Mouse (Mus musculus) cerebral cortex, adult 2 months (tissue): Measurements from ENCODE around the gene Pola2.

Experiments used
- WGBS: fragments of 180-500 bp; shearing (Covaris S2); methylation state at CpG from one replicate; pipeline ENCODE4 v1.1.7; 2018; 5-methylcytosine and 5-hydroxymethylcytosine counted together

Pola2 gene

GRCm38 (mm10) chr19:5963883-5964562 lies at the start of gene Pola2:
TSS of gene Pola2 (minus strand) at chr19:5964202.
- WGBS: under 1% methylated on average over 50 of the region's 50 CpGs

GRCm38 (mm10) chr19:6013691-6014090 lies 49.7 kb upstream of the Pola2 start:
- WGBS: 90% methylated on average over 10 of the region's 10 CpGs

DNA sequence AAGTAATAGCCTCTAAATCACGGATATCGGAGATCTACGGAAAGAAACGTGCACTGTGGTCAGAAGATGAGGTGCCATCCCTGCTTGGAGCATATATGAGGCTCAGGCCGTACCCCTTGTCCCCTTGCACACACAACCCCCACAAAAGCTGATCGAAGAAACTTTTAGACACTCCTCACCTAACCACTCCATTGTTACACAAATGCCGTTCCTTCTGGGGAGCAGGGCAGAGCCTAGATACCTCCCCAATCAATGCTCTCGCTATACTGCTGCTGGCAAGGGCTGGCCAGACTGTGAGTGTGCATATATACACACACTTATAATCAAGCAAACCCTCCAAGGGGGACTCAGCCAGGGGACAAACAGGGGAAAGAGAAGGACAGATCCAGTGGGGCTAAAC lies 45.1 kb upstream of the Pola2 start:
- WGBS: 87% methylated on average over 8 of the region's 8 CpGs

- 93% methylated on average over 13 of the region's 13 CpGs for WGBS
Measured at GRCm38 (mm10) chr19:6007013-6007412, 43.0 kb upstream of the Pola2 start.

GRCm38 (mm10) chr19:6005541-6005940 lies 41.5 kb upstream of the Pola2 start:
- 58% methylated on average over 11 of the region's 11 CpGs for WGBS

GRCm38 (mm10) chr19:5999969-6000368 lies 36.0 kb upstream of the Pola2 start:
- WGBS: 63% methylated on average over 5 of the region's 5 CpGs

DNA sequence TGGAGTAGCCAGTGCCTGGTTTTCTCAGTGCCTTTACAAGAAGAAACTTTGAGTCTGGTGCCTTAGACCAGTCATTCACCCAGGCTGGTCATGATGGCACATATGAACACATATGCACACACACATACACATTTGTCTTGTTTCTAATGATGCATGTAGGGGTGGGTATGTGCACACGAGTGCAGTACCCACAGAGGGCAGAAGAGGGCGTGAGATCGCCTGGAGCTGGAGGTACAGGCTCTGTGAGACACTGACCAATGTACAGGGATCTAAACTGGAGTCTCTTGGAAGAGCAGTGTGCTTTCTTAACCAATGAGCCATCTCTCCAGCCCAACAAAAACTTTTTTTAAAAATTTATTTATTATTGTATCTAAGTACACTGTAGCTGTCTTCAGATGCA lies 34.2 kb upstream of the Pola2 start:
- 80% methylated on average over 3 of the region's 3 CpGs for whole genome bisulfite sequencing

DNA sequence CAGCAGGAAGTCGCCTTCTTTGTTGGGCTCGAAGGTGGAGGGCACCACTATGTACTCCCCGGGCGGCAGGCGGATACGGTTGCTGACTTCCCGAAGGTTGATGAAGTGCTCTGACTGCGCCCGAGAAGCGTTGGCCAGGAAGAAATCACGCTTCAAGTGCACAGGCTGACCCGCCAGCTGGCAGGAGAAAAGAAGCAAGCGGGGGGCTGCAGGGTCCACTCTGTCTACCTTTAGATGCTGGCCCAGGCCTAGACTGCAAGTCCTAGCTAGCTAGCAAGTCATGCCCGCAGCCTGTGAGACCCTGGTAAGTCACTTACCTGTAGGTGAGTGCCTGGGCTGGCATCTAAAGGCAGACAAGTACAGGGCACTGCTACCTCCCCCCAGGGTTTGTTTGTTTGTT lies 30.7 kb upstream of the Pola2 start:
- WGBS: 90% methylated on average over 14 of the region's 14 CpGs

DNA sequence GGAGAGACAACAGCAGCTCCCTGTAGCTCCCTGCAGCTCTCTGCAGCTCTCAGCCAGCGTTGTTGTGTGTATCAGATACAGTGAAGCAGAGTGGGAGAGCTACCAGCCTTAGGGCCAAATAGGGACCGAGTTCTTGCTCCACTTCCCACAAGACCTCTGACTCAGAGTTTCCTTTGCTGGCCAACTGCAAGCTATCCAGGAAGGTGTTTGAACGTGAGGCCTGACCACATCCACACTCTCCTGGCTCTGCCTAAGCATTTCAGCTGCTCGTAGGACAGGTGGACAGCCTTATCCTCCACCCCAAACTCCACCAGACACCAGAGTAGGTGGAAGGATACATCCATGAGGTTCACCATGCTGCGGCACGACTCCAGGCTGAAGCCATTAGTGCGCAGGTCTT lies 28.0 kb upstream of the Pola2 start:
- WGBS: 79% methylated on average over 7 of the region's 7 CpGs

DNA sequence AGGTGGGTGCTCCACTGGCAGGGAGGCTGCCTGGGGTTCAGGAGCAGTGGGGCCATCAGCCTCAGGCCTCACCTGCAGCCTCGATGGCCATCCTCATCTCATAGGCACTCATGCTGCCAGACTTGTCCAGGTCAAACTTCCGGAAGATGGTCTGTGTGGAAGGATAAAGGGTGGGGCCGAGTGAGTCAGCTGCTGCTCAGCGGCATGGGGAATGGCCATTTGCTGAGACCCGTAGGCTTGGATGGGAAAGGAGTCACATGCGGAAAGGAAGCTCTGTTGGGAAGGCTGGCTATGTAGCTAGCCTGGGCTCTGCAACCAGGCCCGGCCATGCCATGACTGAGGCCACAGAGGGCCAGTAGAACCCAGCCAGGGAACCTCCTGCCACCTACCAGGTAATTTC lies 27.5 kb upstream of the Pola2 start:
- 88% methylated on average over 7 of the region's 7 CpGs for WGBS

DNA sequence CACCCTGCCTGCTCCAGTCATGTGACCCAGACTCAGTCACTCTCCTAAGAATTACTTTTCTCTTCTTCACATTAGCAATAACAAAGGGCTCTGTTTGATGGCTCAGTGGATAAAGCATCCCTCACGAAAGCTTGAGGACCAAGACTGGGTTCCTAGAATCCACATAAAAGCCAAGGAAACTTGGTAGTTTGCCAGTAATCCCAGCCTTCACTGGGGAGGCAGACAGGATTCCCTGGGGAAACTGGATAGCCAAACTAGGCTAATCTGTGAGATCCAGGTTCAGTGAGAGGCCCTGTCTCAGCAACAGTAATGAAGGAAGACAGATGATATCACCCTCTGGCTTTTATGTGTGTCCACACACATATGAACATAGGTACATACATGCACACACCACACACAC lies 26.9 kb upstream of the Pola2 start:
- 63% methylated on average over 1 of the region's 1 CpGs for WGBS

DNA sequence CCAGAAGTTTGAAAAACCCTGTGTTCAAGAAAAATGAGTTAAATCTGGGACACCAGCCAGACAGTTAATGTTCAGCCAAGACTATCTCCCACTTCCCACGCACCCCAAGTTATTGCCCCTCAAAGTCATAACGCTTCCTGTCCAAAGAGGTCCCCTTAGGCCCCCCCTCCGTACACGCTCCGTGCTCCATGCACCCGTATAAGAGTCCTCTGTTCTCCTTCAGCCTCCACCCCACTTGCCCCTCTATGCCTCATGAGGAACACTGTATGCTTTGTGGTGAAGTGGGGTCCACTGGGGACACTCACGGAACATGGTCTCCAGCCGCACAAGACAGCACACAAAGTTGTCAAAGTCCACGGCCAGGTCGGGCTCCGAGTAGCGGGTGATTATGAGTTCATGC lies 26.0 kb upstream of the Pola2 start:
- 86% methylated on average over 12 of the region's 12 CpGs for WGBS

GRCm38 (mm10) chr19:5989585-5989984 lies 25.6 kb upstream of the Pola2 start:
- 67% methylated on average over 6 of the region's 6 CpGs for WGBS

DNA sequence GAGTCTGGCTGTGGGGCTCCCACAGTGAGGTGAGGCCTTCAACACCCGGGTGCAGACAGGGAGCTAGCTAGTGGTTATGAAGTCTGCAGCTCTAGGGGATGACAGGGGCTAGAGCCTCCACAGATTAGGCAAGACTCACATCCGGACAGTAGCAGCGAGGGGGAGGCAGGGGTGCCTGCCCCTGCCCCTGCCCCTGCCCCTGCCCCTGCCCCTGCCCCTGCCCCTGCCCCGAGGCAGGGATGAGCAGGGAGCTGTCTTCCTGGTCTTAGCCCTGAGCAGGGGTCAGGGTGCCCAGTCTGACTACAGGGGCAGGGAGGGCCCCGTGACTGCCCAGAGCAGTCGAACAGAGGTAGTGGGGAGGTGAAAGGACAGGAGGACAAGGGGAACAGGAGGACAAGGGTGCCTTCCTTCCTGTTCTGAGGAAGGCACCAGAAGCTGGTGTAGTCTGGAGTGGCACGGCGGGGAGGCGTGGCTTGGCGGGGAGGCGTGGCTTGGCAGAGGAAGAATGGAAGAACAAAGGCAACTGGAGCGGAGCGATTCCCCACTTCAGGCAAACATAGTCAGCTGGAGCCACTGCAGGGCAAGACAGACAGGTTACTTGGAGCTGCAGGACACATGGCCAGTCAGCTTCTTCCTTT lies 24.9 kb upstream of the Pola2 start:
- WGBS: 32% methylated on average over 13 of the region's 13 CpGs

DNA sequence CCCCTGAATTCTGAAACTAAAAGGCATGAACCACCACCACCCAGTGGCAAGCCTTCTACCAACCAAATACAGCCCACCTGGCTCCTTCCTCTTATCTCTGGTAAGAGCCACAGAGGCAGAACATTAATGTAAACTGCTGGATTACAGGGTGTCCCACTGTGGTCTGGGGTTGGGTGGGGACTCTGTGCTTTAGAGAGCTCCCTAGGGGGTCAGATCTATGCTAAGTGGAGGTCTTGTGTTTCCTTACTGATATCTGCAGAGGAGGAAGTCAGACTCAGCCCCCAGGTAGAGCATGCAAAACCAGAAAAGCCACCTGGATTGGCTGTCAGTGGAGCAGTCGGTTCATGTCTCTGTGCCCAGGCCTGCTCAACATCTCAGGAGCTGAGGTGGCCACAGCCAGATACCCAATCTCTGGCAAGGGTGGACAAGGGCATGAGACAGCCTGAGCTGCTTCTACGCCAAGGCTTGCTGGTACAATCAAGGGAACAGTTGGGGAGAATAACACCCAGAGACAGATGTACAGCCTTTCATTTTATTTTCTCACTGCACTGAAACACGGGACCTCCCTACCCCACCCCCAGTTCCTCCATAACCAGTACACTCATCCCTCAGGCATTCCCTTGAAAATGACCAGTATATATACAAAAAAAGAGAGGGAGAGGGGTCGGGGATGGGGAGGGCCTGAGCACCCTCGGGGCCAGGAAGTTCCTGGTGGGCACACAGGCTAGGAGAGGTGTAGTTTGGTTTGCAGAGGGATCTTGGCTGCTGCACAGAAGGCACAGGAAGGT lies 24.2 kb upstream of the Pola2 start:
- WGBS: 69% methylated on average over 5 of the region's 5 CpGs

DNA sequence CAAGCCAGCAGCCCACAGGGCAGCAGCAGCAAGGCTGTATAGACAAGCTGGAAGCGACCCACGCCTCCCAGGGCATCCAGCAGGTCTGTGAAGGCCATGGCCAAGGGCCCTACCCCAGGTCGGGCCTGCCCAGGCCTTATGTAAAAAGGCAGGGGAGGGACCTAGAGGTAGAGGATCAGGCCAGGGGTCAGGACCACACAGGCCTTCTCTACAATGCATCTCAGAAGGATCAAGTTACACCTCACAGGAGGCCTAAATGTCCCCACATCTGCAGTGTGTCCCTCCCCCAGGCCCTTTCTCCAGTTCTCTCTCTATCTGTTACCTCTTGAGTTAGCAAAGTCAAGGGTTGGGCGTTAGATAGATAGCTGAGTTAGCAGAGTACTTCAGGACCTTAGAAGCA lies 22.0 kb upstream of the Pola2 start, which contains the start of gene Slc22a20:
Gene Slc22a20, minus strand, starts transcription at position 101 of the 400 bp plus-strand sequence.
- WGBS: 75% methylated on average over 4 of the region's 4 CpGs

DNA sequence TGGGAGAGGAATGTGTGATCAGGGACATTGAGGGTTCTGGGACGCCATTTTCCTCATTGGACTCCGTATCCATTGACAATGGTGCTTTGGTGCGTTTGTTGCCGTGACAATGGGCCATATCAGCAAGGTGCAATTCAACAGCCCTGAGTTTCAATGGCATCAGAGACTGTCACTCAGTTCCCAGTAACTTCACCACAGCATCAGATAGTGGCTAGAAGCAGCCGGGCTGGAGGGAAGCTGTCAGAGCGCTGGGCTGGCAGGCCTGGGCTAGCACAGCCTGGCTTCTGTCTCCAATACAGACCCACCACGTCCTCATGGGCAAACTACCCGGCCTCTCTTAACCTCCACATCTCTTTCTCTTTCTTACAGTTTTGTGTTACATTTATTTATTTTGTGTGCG lies 16.5 kb upstream of the Pola2 start:
- WGBS: 89% methylated on average over 9 of the region's 9 CpGs

DNA sequence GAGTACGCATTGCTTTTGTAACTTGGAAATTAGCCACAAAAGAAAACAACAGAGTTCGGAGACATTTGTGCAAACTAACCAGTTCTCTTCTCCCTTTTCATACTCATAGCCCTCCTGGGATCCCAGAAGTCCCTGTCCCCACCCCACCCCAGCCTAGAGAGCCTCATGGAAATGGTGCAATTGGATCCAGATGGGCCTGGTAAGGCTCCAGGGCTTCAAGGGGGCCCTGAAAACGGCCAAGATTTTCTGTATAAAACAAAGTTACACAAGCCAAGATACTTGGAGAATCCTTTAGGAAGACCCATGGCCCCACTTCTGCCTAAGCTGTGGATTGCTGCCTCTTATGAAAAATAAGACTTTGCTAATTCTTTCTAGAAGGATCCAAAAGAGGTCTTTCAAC lies 13.7 kb upstream of the Pola2 start:
- 66% methylated on average over 3 of the region's 3 CpGs for whole genome bisulfite sequencing

GRCm38 (mm10) chr19:5975676-5976075 lies 11.7 kb upstream of the Pola2 start:
- WGBS: 60% methylated on average over 4 of the region's 4 CpGs

- WGBS: 61% methylated on average over 4 of the region's 4 CpGs
Measured at GRCm38 (mm10) chr19:5975112-5975511, 11.1 kb upstream of the Pola2 start.

DNA sequence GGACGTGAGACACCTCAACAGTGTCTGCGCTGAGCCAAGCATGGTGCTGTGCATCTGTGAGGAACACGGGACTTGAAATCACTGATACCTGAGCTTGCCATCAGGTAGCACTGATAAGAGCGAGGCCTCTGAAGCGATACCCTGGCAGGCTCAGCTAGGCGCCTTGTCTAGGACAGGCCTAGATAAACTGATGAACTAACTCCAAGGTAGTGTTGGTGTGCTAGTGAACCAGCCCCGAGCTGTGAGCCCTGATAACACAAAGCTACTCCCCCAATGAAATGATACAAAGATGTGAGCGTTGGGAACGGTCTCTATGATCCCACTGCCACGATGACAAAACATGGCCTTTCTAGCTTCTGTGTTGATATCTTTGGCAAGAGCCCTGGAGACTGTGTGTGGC lies 3.7 kb upstream of the Pola2 start:
- 91% methylated on average over 10 of the region's 10 CpGs for WGBS

GRCm38 (mm10) chr19:5966786-5967185 lies 2.8 kb upstream of the Pola2 start:
- 80% methylated on average over 6 of the region's 6 CpGs for WGBS

- 95% methylated on average over 2 of the region's 2 CpGs for WGBS
Measured at GRCm38 (mm10) chr19:5965910-5966309, 1.9 kb upstream of the Pola2 start.
